Mouse (Mus musculus) bone marrow, adult 2 months (tissue): ENCODE data around the gene Cnot2.

Experiments
- CTCF ChIP-seq: fragments of 200-500 bp; IDR thresholded peaks from 2 replicates; pipeline ENCODE4 v1.5.1; 2011; ENCODE audit warnings: low read length, control low read depth; ENCODE audit not compliant: control insufficient read depth, insufficient read depth
- POLR2A ChIP-seq: fragments of 200-500 bp; IDR thresholded peaks from 2 replicates; pipeline ENCODE4 v1.6.1; 2011; ENCODE audit warnings: low read depth, mild to moderate bottlenecking, control low read depth, low read length, borderline replicate concordance; ENCODE audit not compliant: control insufficient read depth

DNA sequence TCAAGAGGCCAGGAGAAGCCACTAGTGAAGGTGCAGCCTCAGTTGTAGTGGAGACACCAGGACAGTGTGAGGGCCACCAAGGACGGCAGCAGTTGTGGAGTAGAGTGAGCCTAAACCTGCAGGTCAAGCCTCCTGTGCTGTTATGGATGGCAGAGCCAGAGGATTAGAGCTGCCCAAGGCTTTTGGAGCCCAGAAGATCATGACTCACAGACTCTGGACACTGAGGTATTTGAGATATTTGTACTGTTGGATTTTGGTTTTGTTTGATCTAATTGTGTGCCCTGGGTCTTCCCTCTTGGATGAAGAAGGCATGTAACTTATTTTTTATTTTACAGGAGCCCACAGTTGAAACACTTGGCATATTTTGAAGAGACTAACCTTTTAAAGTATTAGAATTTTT is 44.7 kb upstream of the Cnot2 start:
- TF ChIP-seq CTCF (no peak), POLR2A (no peak)
